Mouse (Mus musculus) megakaryocyte, embryonic 14.5 days (primary cell): ENCODE results near the gene Kcna4.

Experiments
- FLI1 ChIP-seq: IDR thresholded peaks from 2 replicates; pipeline ENCODE4 v1.6.1; 2012; ENCODE audit warnings: low read length, inconsistent platforms, mixed read lengths
- GATA1 ChIP-seq: IDR thresholded peaks from 3 replicates; pipeline ENCODE4 v1.6.1; 2012; ENCODE audit warnings: mixed read lengths, low read length, inconsistent platforms, borderline replicate concordance

DNA sequence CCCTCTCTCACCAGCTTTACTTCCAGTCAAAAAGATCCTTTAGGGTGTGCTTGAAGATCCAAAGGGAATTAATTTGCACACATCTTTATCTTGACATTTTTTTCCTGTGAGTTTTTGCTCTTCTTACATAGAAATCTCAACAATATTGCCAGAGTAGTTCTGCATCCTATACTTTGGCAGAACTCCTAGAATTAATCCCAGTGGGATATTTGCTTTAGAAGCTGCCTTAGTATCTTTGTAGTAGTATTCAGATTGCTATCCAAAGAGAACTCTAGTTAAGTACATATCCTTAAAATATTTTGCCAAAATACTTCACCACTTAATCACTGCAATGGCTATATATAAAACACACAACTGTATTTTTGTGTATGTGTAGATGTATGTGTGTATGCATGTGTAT, 28.2 kb downstream of the Kcna4 start:
- TF ChIP-seq GATA1 = no peak
- TF ChIP-seq FLI1 = no peak
